Mouse (Mus musculus) lung, embryonic 16.5 days (tissue): ENCODE data around the gene Notch1. TPM values are rescaled to one million over a fixed set of nuclear protein-coding genes. Genes with fewer than 3 reads are reported as not detected.

ENCODE experiments used
- ATAC-seq: fragments of 200-750 bp; cut with Nextera tagmentation; 2 replicates; pipeline ENCODE4 v1.8.0; 2017; ENCODE audit warnings: low read depth, mild to moderate bottlenecking, moderate library complexity
- H3K27ac ChIP-seq: fragments of 300-500 bp; sonication (generic); 2 replicates; pipeline ENCODE4 v1.5.1; 2014; ENCODE audit warnings: mild to moderate bottlenecking, control low read depth, low read length
- H3K27me3 ChIP-seq: fragments of 300-500 bp; sonication (generic); 2 replicates; pipeline ENCODE4 v1.6.1; 2014; ENCODE audit warnings: low read depth, low read length, mixed read lengths; ENCODE audit not compliant: control insufficient read depth, insufficient read depth
- H3K36me3 ChIP-seq: fragments of 300-500 bp; sonication (generic); 2 replicates; pipeline ENCODE4 v1.6.1; 2014; ENCODE audit warnings: low read length; ENCODE audit not compliant: control insufficient read depth, insufficient read depth
- H3K4me1 ChIP-seq: fragments of 300-500 bp; sonication (generic); replicated peaks from 2 replicates; pipeline ENCODE4 v1.6.1; 2014; ENCODE audit warnings: low read length, mixed read lengths; ENCODE audit not compliant: control insufficient read depth, insufficient read depth
- H3K4me2 ChIP-seq: fragments of 300-500 bp; sonication (generic); 2 replicates; pipeline ENCODE4 v1.6.1; 2014; ENCODE audit warnings: low read depth, low read length, control low read depth
- H3K4me3 ChIP-seq: fragments of 300-500 bp; sonication (generic); 2 replicates; pipeline ENCODE4 v1.5.1; 2014; ENCODE audit warnings: mild to moderate bottlenecking, low read length, control low read depth
- H3K9ac ChIP-seq: fragments of 300-500 bp; sonication (generic); 2 replicates; pipeline ENCODE4 v1.6.1; 2014; ENCODE audit warnings: low read length, control low read depth
- H3K9me3 ChIP-seq: fragments of 300-500 bp; sonication (generic); 2 replicates; pipeline ENCODE4 v1.6.1; 2016; ENCODE audit warnings: low read length; ENCODE audit not compliant: control insufficient read depth
- WGBS: fragments of 180-500 bp; shearing (Covaris S2); extraction: QIAGEN DNeasy Blood & Tissue Kit; methylation state at CpG from one replicate; pipeline ENCODE4 v1.1.7; 2014; 5-methylcytosine and 5-hydroxymethylcytosine counted together
- polyA plus RNA-seq: library from polyadenylated mRNA; unstranded; fragments of >200 nt; fragmentation: Nextera tagmentation; extraction: Ambion mirVana; gene quantifications from 2 replicates; pipeline ENCODE4 v1.2.1, GENCODE M21; 2015

Notch1 gene
- 20.5 and 22.0 TPM in 2 replicates for polyA plus RNA-seq

GRCm38 (mm10) chr2:26516275-26516674 is at the start of gene Notch1:
Gene Notch1, minus strand, starts transcription at chr2:26516663.
- Histone ChIP-seq H3K27ac (peak within 1 kb of the TSS; percentile 70), H3K9ac (peak within 1 kb of the TSS; percentile 24), H3K27me3 (no peaks in the 10 kb centered on the region), H3K4me2 (peak within 1 kb of the TSS; percentile 24; the same call in 1 of the 2 replicates), H3K4me1 (peaks cover 27% of the 10 kb centered on the region), H3K4me3 (0 out of 2 replicates have a peak within 1 kb of the TSS, but pooled peaks have one; percentile 6), H3K36me3 (no peaks in the 10 kb centered on the region), H3K9me3 (no peaks in the 10 kb centered on the region)
- ATAC-seq, result peak; percentile 60
- 24% methylated on average over 12 of the region's 12 CpGs for WGBS

GRCm38 (mm10) chr2:26566221-26566620 is 49.8 kb upstream of the Notch1 start:
- H3K36me3 ChIP-seq, result no peaks in the 10 kb centered on the region
- H3K27ac ChIP-seq, result no peak overlapping the region
- no peaks in the 10 kb centered on the region for H3K9me3 ChIP-seq
- no peak overlapping the region for H3K9ac ChIP-seq
- H3K4me2 ChIP-seq, result no peak overlapping the region
- H3K4me3 ChIP-seq, result no peak overlapping the region
- peak; percentile 62 for ATAC-seq
- peaks cover 11% of the 10 kb centered on the region for H3K4me1 ChIP-seq
- no peaks in the 10 kb centered on the region for H3K27me3 ChIP-seq
- WGBS, result 19% methylated on average over 4 of the region's 4 CpGs

- H3K27ac ChIP-seq, result no peak overlapping the region
- peak; percentile 71 for ATAC-seq
Observed at GRCm38 (mm10) chr2:26561351-26562016, 45.0 kb upstream of the Notch1 start.

GRCm38 (mm10) chr2:26560506-26560905 is 44.0 kb upstream of the Notch1 start:
- no peak for ATAC-seq
- Histone ChIP-seq H3K4me3 (no peak overlapping the region), H3K9me3 (no peaks in the 10 kb centered on the region), H3K4me1 (peaks cover 25% of the 10 kb centered on the region), H3K36me3 (no peaks in the 10 kb centered on the region), H3K27ac (no peak overlapping the region), H3K4me2 (no peak overlapping the region), H3K9ac (no peak overlapping the region; the same call in 1 of the 2 replicates), H3K27me3 (no peaks in the 10 kb centered on the region)
- WGBS, result 61% methylated on average over 5 of the region's 5 CpGs

More at GRCm38 (mm10) chr2:26561351-26562016, 45.0 kb upstream of the Notch1 start:
- no peak overlapping the region for H3K9ac ChIP-seq
- H3K9me3 ChIP-seq, result no peaks in the 10 kb centered on the region
- WGBS, result 34% methylated on average over 6 of the region's 6 CpGs
- no peaks in the 10 kb centered on the region for H3K27me3 ChIP-seq
- peaks cover 22% of the 10 kb centered on the region for H3K4me1 ChIP-seq
- no peaks in the 10 kb centered on the region for H3K36me3 ChIP-seq
- no peak overlapping the region for H3K4me3 ChIP-seq
- no peak overlapping the region for H3K4me2 ChIP-seq

- WGBS, result 13% methylated on average over 4 of the region's 4 CpGs
- Histone ChIP-seq H3K4me3 (no peak overlapping the region), H3K27me3 (no peaks in the 10 kb centered on the region), H3K4me2 (no peak overlapping the region), H3K36me3 (no peaks in the 10 kb centered on the region), H3K27ac (peak overlapping the region; percentile 81), H3K9me3 (no peaks in the 10 kb centered on the region), H3K9ac (no peak overlapping the region), H3K4me1 (peaks cover 25% of the 10 kb centered on the region)
- ATAC-seq, result peak; percentile 73
Observed at GRCm38 (mm10) chr2:26556535-26556993, 40.1 kb upstream of the Notch1 start.

- no peak overlapping the region for H3K4me3 ChIP-seq
- no peaks in the 10 kb centered on the region for H3K27me3 ChIP-seq
- H3K27ac ChIP-seq, result no peak overlapping the region
- H3K9me3 ChIP-seq, result no peaks in the 10 kb centered on the region
- peaks cover 28% of the 10 kb centered on the region for H3K4me1 ChIP-seq
- H3K9ac ChIP-seq, result no peak overlapping the region
- peak; percentile 6; the same call in 1 of the 2 replicates for ATAC-seq
- no peaks in the 10 kb centered on the region for H3K36me3 ChIP-seq
- WGBS, result 56% methylated on average over 4 of the region's 4 CpGs
- H3K4me2 ChIP-seq, result no peak overlapping the region
Observed at GRCm38 (mm10) chr2:26555076-26555475, 38.6 kb upstream of the Notch1 start.

- Histone ChIP-seq H3K27me3 (no peaks in the 10 kb centered on the region), H3K27ac (no peak overlapping the region), H3K4me2 (no peak overlapping the region), H3K9ac (no peak overlapping the region), H3K4me1 (peaks cover 34% of the 10 kb centered on the region), H3K9me3 (no peaks in the 10 kb centered on the region), H3K36me3 (no peaks in the 10 kb centered on the region), H3K4me3 (no peak overlapping the region)
- ATAC-seq, result no peak
- 62% methylated on average over 9 of the region's 9 CpGs for WGBS
Observed at GRCm38 (mm10) chr2:26553904-26554303, 37.4 kb upstream of the Notch1 start.

- no peaks in the 10 kb centered on the region for H3K27me3 ChIP-seq
- peak overlapping the region; percentile 1; the same call in 1 of the 2 replicates for H3K27ac ChIP-seq
- no peak overlapping the region for H3K9ac ChIP-seq
- peaks cover 25% of the 10 kb centered on the region for H3K4me1 ChIP-seq
- no peak overlapping the region for H3K4me3 ChIP-seq
- no peaks in the 10 kb centered on the region for H3K9me3 ChIP-seq
- H3K36me3 ChIP-seq, result no peaks in the 10 kb centered on the region
- H3K4me2 ChIP-seq, result no peak overlapping the region
- ATAC-seq, result no peak
- WGBS, result 78% methylated on average over 2 of the region's 2 CpGs
Observed at GRCm38 (mm10) chr2:26552066-26552465, 35.6 kb upstream of the Notch1 start.

GRCm38 (mm10) chr2:26551446-26551845 is 35.0 kb upstream of the Notch1 start:
- ATAC-seq, result no peak
- Histone ChIP-seq H3K27ac (no peak overlapping the region), H3K4me3 (no peak overlapping the region), H3K9me3 (no peaks in the 10 kb centered on the region), H3K27me3 (no peaks in the 10 kb centered on the region), H3K4me2 (no peak overlapping the region), H3K4me1 (peaks cover 23% of the 10 kb centered on the region), H3K36me3 (no peaks in the 10 kb centered on the region), H3K9ac (no peak overlapping the region)
- 70% methylated on average over 8 of the region's 8 CpGs for WGBS
